Mouse (Mus musculus): ENCODE data around the gene Bglap. TPM values are rescaled to one million over a fixed set of nuclear protein-coding genes. Genes with fewer than 3 reads are reported as not detected.
A peak's percentile ranks its signal among the peaks of the same experiment; 100 is the strongest.

The Bglap gene
- polyA plus RNA-seq, 1 experiment from 2014 or later: not detected

- Histone ChIP-seq H3K4me1 (peaks cover 9% of the 10 kb centered on the region), H3K36me3 (peaks cover 60% of the 10 kb centered on the region), H3K9me3 (no peaks in the 10 kb centered on the region), H3K4me3 (no peak overlapping the region), H3K9ac (no peak overlapping the region), H3K27me3 (peaks cover 26% of the 10 kb centered on the region), H3K27ac (no peak overlapping the region; the same call in 1 of the 2 replicates), H3K4me2 (replicated peaks) (no peak overlapping the region)
- WGBS: 84% methylated on average over 2 of the region's 2 CpGs
- ATAC-seq (ENCODE audit: low FRiP score, low read depth): no peak
These were observed 22.5 kb downstream of the Bglap start for GRCm38 (mm10) chr3:88361612-88362313.

GRCm38 (mm10) chr3:88361096-88361495 is 23.2 kb downstream of the Bglap start:
- Histone ChIP-seq H3K4me2 (replicated peaks) (no peak overlapping the region), H3K27ac (no peak overlapping the region), H3K4me3 (no peak overlapping the region), H3K4me1 (peaks cover 9% of the 10 kb centered on the region), H3K9ac (no peak overlapping the region), H3K9me3 (no peaks in the 10 kb centered on the region), H3K27me3 (peaks cover 21% of the 10 kb centered on the region), H3K36me3 (peaks cover 67% of the 10 kb centered on the region)
- ATAC-seq (ENCODE audit: low FRiP score, low read depth): no peak
- 77% methylated on average over 6 of the region's 6 CpGs for WGBS

DNA sequence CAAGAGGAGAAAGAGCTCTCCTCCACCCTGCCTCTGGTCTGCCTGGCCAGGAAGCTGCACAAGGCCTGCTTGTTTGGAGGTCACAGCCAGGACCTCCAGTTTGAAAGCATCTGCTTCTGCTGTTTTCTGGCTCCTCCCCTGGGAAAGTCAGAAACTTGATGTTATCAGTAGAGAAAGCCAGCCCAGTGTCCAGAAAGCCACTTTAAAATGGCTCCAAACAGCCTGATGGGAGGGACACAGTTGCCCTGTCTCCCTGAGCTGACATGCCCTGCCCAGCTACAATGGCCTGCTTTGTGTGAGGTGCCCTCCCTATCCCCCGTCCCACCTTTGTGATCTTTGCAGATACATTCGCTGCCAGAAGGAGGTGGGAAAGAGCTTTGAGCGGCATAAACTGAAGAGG is 24.3 kb downstream of the Bglap start:
- H3K36me3 ChIP-seq: peaks cover 78% of the 10 kb centered on the region
- WGBS: 79% methylated on average over 3 of the region's 3 CpGs

DNA sequence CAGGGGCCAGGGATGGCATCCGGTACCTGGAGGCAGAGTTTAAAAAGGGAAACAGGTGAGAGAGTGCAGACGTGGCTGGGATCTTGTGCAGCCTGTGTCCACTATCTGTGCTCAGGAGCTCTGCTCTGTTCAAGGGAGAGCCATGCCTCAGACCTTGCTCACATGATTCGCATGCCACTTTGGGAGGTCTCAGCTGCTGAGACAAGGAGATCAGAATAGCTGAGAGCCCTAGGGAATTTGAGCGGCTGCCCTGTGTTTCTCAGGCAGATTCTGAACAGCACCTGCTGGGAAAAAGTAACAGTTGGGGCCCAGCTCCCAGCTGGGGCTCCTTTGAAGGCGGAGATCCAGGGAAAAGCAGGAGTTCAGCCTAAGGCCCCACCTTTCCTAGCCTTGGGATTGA is 24.7 kb downstream of the Bglap start:
- no peak overlapping the region for H3K4me2 ChIP-seq (replicated peaks)
- H3K27ac ChIP-seq: no peak overlapping the region
- peaks cover 5% of the 10 kb centered on the region for H3K4me1 ChIP-seq
- H3K4me3 ChIP-seq: no peak overlapping the region
- 74% methylated on average over 5 of the region's 5 CpGs for WGBS
- no peaks in the 10 kb centered on the region for H3K9me3 ChIP-seq
- no peak overlapping the region for H3K9ac ChIP-seq
- peaks cover 6% of the 10 kb centered on the region for H3K27me3 ChIP-seq
- no peak for ATAC-seq (ENCODE audit: low FRiP score, low read depth)
- H3K36me3 ChIP-seq: peaks cover 82% of the 10 kb centered on the region

More for the DNA sequence above, 24.3 kb downstream of the Bglap start:
- Histone ChIP-seq H3K9me3 (no peaks in the 10 kb centered on the region), H3K4me1 (peaks cover 9% of the 10 kb centered on the region), H3K4me2 (replicated peaks) (no peak overlapping the region), H3K9ac (no peak overlapping the region), H3K27me3 (peaks cover 10% of the 10 kb centered on the region), H3K27ac (no peak overlapping the region), H3K4me3 (no peak overlapping the region)
- ATAC-seq (ENCODE audit: low FRiP score, low read depth): no peak

DNA sequence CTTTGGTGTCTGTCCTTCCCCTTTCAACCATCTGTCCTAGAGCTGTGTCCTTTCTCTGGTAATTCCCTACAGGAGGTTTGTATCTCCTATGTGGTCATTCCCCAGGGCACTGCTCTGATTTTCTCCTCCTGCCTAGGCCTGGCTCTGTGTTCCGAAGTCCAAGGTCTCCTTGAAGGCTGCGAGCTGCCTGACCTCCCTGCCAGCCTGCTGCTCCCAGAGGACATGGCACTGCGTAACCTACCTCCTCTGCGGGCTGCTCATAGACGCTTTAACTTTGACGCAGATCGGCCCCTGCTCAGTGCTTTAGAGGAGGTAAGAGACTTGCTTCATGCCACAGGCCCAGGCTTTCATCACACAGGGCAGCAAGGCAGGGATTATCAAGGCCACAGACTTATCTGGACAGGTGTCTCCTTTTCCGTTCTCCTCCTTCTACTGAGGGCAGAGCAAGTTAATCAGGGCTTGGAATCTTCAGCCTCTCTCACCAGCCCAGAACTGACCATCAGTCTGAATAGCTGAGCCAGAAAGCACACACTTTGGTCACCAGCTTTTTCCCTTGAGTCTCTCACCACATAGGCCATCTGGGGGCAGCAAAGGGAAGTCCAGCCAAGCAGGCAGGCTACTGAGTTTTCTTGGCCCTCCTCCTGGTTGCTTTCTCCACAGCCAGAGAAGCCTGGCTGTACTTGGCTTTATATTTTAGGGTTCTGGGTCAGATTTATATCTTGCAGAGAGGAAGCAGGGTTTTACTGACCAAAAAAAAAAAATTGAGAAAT is 29.7 kb downstream of the Bglap start:
- no peak for ATAC-seq (ENCODE audit: low FRiP score, low read depth)
- WGBS: 94% methylated on average over 8 of the region's 8 CpGs
- Histone ChIP-seq H3K36me3 (peaks cover 100% of the 10 kb centered on the region), H3K4me1 (no peaks in the 10 kb centered on the region), H3K9me3 (no peaks in the 10 kb centered on the region), H3K4me2 (replicated peaks) (no peak overlapping the region), H3K9ac (0 out of 2 replicates have a peak overlapping the region, but pooled peaks have one; percentile 21), H3K4me3 (no peak overlapping the region), H3K27ac (no peak overlapping the region), H3K27me3 (no peaks in the 10 kb centered on the region)

GRCm38 (mm10) chr3:88352907-88353306 is 31.4 kb downstream of the Bglap start:
- H3K4me1 ChIP-seq: no peaks in the 10 kb centered on the region
- no peaks in the 10 kb centered on the region for H3K27me3 ChIP-seq
- H3K36me3 ChIP-seq: peaks cover 100% of the 10 kb centered on the region
- no peak for ATAC-seq (ENCODE audit: low FRiP score, low read depth)
- H3K4me2 ChIP-seq (replicated peaks): no peak overlapping the region
- H3K9ac ChIP-seq: no peak overlapping the region
- H3K27ac ChIP-seq: no peak overlapping the region
- WGBS: 90% methylated on average over 9 of the region's 9 CpGs
- no peaks in the 10 kb centered on the region for H3K9me3 ChIP-seq
- no peak overlapping the region for H3K4me3 ChIP-seq

- H3K27ac ChIP-seq: no peak overlapping the region
- WGBS: 91% methylated on average over 13 of the region's 13 CpGs
- ATAC-seq (ENCODE audit: low FRiP score, low read depth): no peak
- no peak overlapping the region for H3K4me3 ChIP-seq
- peaks cover 100% of the 10 kb centered on the region for H3K36me3 ChIP-seq
- no peak overlapping the region for H3K9ac ChIP-seq
- H3K9me3 ChIP-seq: no peaks in the 10 kb centered on the region
- no peaks in the 10 kb centered on the region for H3K27me3 ChIP-seq
- no peaks in the 10 kb centered on the region for H3K4me1 ChIP-seq
- no peak overlapping the region for H3K4me2 ChIP-seq (replicated peaks)
These were observed 33.5 kb downstream of the Bglap start for GRCm38 (mm10) chr3:88350732-88351131.

DNA sequence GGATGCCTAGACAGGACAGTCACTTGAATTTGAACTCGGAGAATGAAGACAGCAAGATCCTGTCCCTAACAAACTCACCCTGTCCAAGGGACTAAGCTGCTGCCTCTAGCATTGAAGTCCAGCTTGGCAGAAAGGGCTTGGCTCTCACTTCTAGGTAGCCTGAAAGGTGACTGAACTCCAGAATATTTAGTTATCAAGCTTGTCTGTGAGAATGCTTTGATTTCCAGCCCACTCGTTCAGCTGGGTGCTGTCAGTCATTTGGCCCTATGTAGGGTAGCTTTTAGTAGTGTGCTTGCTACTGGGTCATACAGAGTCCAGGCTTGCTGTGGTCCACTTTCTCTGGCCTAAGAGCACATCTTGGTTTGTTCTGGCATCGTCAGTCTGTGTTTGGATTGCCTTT is 45.3 kb downstream of the Bglap start:
- no peak overlapping the region for H3K9ac ChIP-seq
- H3K4me3 ChIP-seq: no peak overlapping the region
- no peak overlapping the region for H3K4me2 ChIP-seq (replicated peaks)
- peaks cover 23% of the 10 kb centered on the region for H3K4me1 ChIP-seq
- ATAC-seq (ENCODE audit: low FRiP score, low read depth): no peak
- peaks cover 31% of the 10 kb centered on the region for H3K36me3 ChIP-seq
- 83% methylated on average over 3 of the region's 3 CpGs for WGBS
- no peaks in the 10 kb centered on the region for H3K9me3 ChIP-seq
- H3K27me3 ChIP-seq: no peaks in the 10 kb centered on the region
- no peak overlapping the region for H3K27ac ChIP-seq

DNA sequence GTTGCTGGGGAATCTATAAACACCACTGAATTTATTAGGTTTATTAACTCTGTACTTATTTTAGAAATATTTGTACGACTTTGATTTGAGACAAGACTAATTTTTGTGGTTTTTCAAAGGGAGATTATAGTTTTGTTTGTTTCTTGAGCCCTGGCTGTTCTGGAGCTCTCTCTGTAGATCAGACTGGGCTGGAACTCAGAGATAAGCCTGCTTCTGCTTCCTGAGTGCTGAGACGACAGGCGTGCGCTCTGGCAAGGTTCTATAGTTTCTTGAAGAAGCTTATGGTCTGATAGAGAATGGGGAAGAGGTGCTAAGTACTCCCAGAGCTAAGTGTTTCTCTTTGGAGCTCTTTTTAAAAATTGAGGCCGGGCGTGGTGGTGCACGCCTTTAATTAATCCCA is 45.9 kb downstream of the Bglap start:
- peaks cover 24% of the 10 kb centered on the region for H3K36me3 ChIP-seq
- H3K4me3 ChIP-seq: no peak overlapping the region
- no peak for ATAC-seq (ENCODE audit: low FRiP score, low read depth)
- H3K27me3 ChIP-seq: no peaks in the 10 kb centered on the region
- no peaks in the 10 kb centered on the region for H3K9me3 ChIP-seq
- H3K27ac ChIP-seq: no peak overlapping the region
- no peak overlapping the region for H3K9ac ChIP-seq
- H3K4me1 ChIP-seq: peaks cover 23% of the 10 kb centered on the region
- 90% methylated on average over 7 of the region's 7 CpGs for WGBS
- H3K4me2 ChIP-seq (replicated peaks): no peak overlapping the region

DNA sequence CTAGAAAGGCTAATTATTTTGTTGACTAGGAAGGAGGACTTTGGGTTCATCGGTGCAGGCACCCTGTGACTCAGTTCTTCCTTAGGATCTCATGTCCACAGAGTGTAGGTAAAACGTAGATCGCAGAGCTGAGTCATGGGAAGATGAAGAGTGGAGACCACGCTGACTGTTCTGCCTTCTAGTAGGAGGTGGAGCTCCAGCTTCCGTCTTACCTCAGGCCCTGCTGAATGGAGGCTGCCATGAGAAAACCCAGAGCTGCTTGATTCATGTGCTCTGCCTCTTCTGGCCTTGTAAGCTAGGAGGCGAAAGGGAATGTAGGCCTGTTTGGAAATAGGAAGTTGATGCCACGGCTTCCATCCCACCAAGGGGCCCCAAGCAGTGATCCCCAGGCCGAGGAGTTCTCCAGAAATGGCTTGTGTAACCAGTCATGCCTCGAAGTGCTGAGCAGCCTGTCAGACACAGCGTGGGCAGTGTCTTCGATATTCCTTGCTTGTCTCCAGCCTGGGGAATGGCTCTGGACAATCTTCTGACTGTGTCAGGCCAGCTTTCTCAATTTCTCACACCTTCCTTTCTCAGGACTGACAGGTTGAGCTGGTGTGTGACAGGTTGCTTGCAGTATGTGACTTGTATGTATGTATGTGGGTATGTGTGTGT is 46.8 kb downstream of the Bglap start:
- Histone ChIP-seq H3K27ac (peak overlapping the region; percentile 6; the same call in 1 of the 2 replicates), H3K9me3 (no peaks in the 10 kb centered on the region), H3K27me3 (no peaks in the 10 kb centered on the region), H3K36me3 (peaks cover 16% of the 10 kb centered on the region), H3K9ac (peak overlapping the region; percentile 57), H3K4me1 (peaks cover 23% of the 10 kb centered on the region), H3K4me2 (replicated peaks) (peak overlapping the region; percentile 74), H3K4me3 (peak overlapping the region; percentile 76)
- no peak for ATAC-seq (ENCODE audit: low FRiP score, low read depth)
- WGBS: 86% methylated on average over 11 of the region's 11 CpGs

GRCm38 (mm10) chr3:88336058-88337013 is 47.9 kb downstream of the Bglap start, which contains the start of the genes Tmem79 and Smg5:
Gene Tmem79, minus strand, starts transcription at chr3:88336148.
Gene Smg5, plus strand, starts transcription at chr3:88336260.
- peaks cover 5% of the 10 kb centered on the region for H3K36me3 ChIP-seq
- peak within 1 kb of the TSS; percentile 79 for H3K4me2 ChIP-seq (replicated peaks)
- peaks cover 23% of the 10 kb centered on the region for H3K4me1 ChIP-seq
- 3% methylated on average over 48 of the region's 66 CpGs for WGBS
- H3K27me3 ChIP-seq: no peaks in the 10 kb centered on the region
- no peaks in the 10 kb centered on the region for H3K9me3 ChIP-seq
- H3K27ac ChIP-seq: peak within 1 kb of the TSS; percentile 90
- peak; percentile 94 for ATAC-seq (ENCODE audit: low FRiP score, low read depth)
- H3K9ac ChIP-seq: peak within 1 kb of the TSS; percentile 89
- peak within 1 kb of the TSS; percentile 76 for H3K4me3 ChIP-seq

Data from limb, embryonic 13.5 days (tissue).